Mouse (Mus musculus) adrenal gland, postnatal 4 days (tissue): ENCODE measurements around the gene Ang. TPM values are rescaled to one million over a fixed set of nuclear protein-coding genes. Genes with fewer than 3 reads are reported as not detected.
A peak's percentile ranks its signal among the peaks of the same experiment; 100 is the strongest.

Experiments used
- DNase-seq, 2 experiments: peaks; one replicate each; pipeline ENCODE4 v3.0.0; 2021 to 2022; ENCODE audit warnings: low spot score in 2 of 2, mixed read lengths in 2 of 2
- total RNA-seq, 2 experiments: library from RNA; stranded (reverse); gene quantifications; 2 replicates each; pipeline ENCODE4 v1.2.3; 2021

Ang gene
- total RNA-seq, 2 experiments from 2014 or later = 9.9 to 10.7 TPM

- peak; percentile 32 to 52 for DNase-seq
These were observed 2.6 kb upstream of the Ang start for GRCm38 (mm10) chr14:51088166-51088969.

- peak; percentile 84 to 91 for DNase-seq
These were observed 1.8 kb upstream of the Ang start for GRCm38 (mm10) chr14:51088970-51089673.

- no peak for DNase-seq
These were observed 1.3 kb upstream of the Ang start for GRCm38 (mm10) chr14:51089674-51090076.

- DNase-seq = peak; percentile 49 to 67
These were observed 721 bp upstream of the Ang start for GRCm38 (mm10) chr14:51090077-51090781.

GRCm38 (mm10) chr14:51092073-51092620 is 1.2 kb downstream of the Ang start:
- no peak for DNase-seq

GRCm38 (mm10) chr14:51093496-51093895 is 2.5 kb downstream of the Ang start:
- DNase-seq = no peak

- no peak for DNase-seq
These were observed 3.3 kb downstream of the Ang start for GRCm38 (mm10) chr14:51094096-51094875.

- no peak for DNase-seq
These were observed 4.0 kb downstream of the Ang start for GRCm38 (mm10) chr14:51094921-51095320.

GRCm38 (mm10) chr14:51095736-51096524 is 5.0 kb downstream of the Ang start:
- DNase-seq = no peak

- DNase-seq = peak; percentile 43 to 52
These were observed 7.3 kb downstream of the Ang start for GRCm38 (mm10) chr14:51098300-51098699.

- DNase-seq = no peak
These were observed 8.0 kb downstream of the Ang start for GRCm38 (mm10) chr14:51098921-51099320.

- DNase-seq = no peak
These were observed 10.3 kb downstream of the Ang start for GRCm38 (mm10) chr14:51101284-51101683.

GRCm38 (mm10) chr14:51103217-51103616 is 12.3 kb downstream of the Ang start:
- DNase-seq = peak in 1 of 2 experiments; percentile 21

- no peak for DNase-seq
These were observed 13.4 kb downstream of the Ang start for GRCm38 (mm10) chr14:51104366-51104765.

- DNase-seq = no peak
These were observed 15.6 kb downstream of the Ang start for GRCm38 (mm10) chr14:51106449-51106967.

- no peak for DNase-seq
These were observed 21.0 kb downstream of the Ang start for GRCm38 (mm10) chr14:51111966-51112365.

- no peak for DNase-seq
These were observed 22.5 kb downstream of the Ang start for GRCm38 (mm10) chr14:51113476-51113875.

- DNase-seq = no peak
These were observed 23.1 kb downstream of the Ang start, which contains the start of gene Eddm3b for GRCm38 (mm10) chr14:51113916-51114560. Gene Eddm3b (plus strand): TSS chr14:51114426.

GRCm38 (mm10) chr14:51125684-51126083 is 34.7 kb downstream of the Ang start:
- no peak for DNase-seq
